Mouse (Mus musculus) mesoderm, embryonic 11.5 days (tissue): ENCODE measurements around the gene Aspn.
"Not testable (repeated sequence)": the region's sequence is repeated elsewhere in the genome, so short reads cannot be mapped to it uniquely, and the experiment has no call there.

Experiments used
- DNase-seq: peaks from one replicate; pipeline ENCODE4 v3.0.0-alpha.2; 2012; ENCODE audit warnings: low read depth, low spot score

Aspn gene

GRCm38 (mm10) chr13:49584307-49585005 is 40.2 kb downstream of the Aspn start:
- DNase-seq: no peak

GRCm38 (mm10) chr13:49586062-49586461 is 41.8 kb downstream of the Aspn start:
- DNase-seq: no peak

GRCm38 (mm10) chr13:49602541-49602940 is 58.3 kb downstream of the Aspn start:
- DNase-seq: not testable (repeated sequence)

GRCm38 (mm10) chr13:49603603-49604002 is 59.4 kb downstream of the Aspn start:
- DNase-seq: no peak

GRCm38 (mm10) chr13:49607714-49608113 is 63.5 kb downstream of the Aspn start, which contains the start of gene Ogn:
Ogn (plus strand) TSS chr13:49608046.
- DNase-seq: peak; percentile 17

GRCm38 (mm10) chr13:49608589-49609322 is 64.5 kb downstream of the Aspn start:
- DNase-seq: no peak

GRCm38 (mm10) chr13:49617021-49617420 is 72.8 kb downstream of the Aspn start:
- DNase-seq: no peak
